In genomic region chr5:98199219-98199552, GRCm38 (mm10) we compare ENCODE assay signal across 28 mouse cellular contexts. TPM values are rescaled to one million over a fixed set of nuclear protein-coding genes. Genes with fewer than 3 reads are reported as not detected.
A peak's percentile ranks its signal among the peaks of the same experiment; 100 is the strongest.
DNase-seq lines count a peak whose midpoint lies in the region; ATAC-seq and TF ChIP-seq lines count a peak whose summit lies in the region.
"Had no signal": no experiment of that assay in that cellular context is flagged by ENCODE, and none has a peak within 500 bp of the region (broad histone marks: within the 10 kb centered on the region; RNA-seq: fewer than 3 reads in every experiment).

No protein-coding gene starts in this region.

- in situ Hi-C loops in CH12.LX (cut with MboI; ENCODE audit: low pct_ligation_motif_present, low pct_unique_long_range_greater_than_20kb, low sequenced_read_pairs) = loop anchor here (25.0 kb wide), 1 partner anchor 262 kb away; no protein-coding TSS in a partner anchor

- no peak for TF ChIP-seq POLR2A in CH12.LX (IDR thresholded peaks at IDR 0.05; ENCODE audit: low read depth, low read length)

- peak overlapping the region; percentile 44; the same call in 1 of the 2 replicates for H3K4me2 ChIP-seq in CH12.LX (ENCODE audit: insufficient read depth, low read depth, poor library complexity, severe bottlenecking)
- H3K4me2 ChIP-seq in midbrain, embryonic 16.5 days (ENCODE audit: low read length) = no peak overlapping the region
- no peak overlapping the region for H3K4me2 ChIP-seq in midbrain, postnatal 0 days (ENCODE audit: low read depth, low read length, poor library complexity, severe bottlenecking)
- H3K4me2 ChIP-seq: embryonic facial prominence, embryonic 13.5 days; forebrain, embryonic 12.5 days; forebrain, embryonic 15.5 days; heart, embryonic 11.5 days; hindbrain, embryonic 13.5 days; intestine, embryonic 15.5 days had no signal

- H3K4me3 ChIP-seq in CH12.LX (replicated peaks in 1 of 3; ENCODE audit: low read depth in 2 of 3, low read length in 2 of 3, poor library complexity in 1 of 3) = no peak overlapping the region
- H3K4me3 ChIP-seq in midbrain, embryonic 16.5 days (ENCODE audit: low read depth, low read length) = no peak overlapping the region
- no peak overlapping the region for H3K4me3 ChIP-seq in midbrain, postnatal 0 days (ENCODE audit: low read depth, low read length)
- H3K4me3 ChIP-seq: embryonic facial prominence, embryonic 10.5 days; embryonic facial prominence, embryonic 13.5 days; erythroblast, embryonic 14.5 days; forebrain, embryonic 12.5 days; forebrain, embryonic 15.5 days; hindbrain, embryonic 10.5 days; hindbrain, embryonic 13.5 days; intestine, embryonic 15.5 days had no signal

- H3K27ac ChIP-seq in CH12.LX (ENCODE audit: insufficient read depth, low read depth) = no peak overlapping the region
- no peak overlapping the region for H3K27ac ChIP-seq in midbrain, embryonic 16.5 days (ENCODE audit: low read length)
- H3K27ac ChIP-seq in midbrain, postnatal 0 days (ENCODE audit: low read depth, low read length) = no peak overlapping the region
- H3K27ac ChIP-seq: embryonic facial prominence, embryonic 10.5 days; embryonic facial prominence, embryonic 13.5 days; forebrain, embryonic 12.5 days; forebrain, embryonic 15.5 days; hindbrain, embryonic 10.5 days; hindbrain, embryonic 13.5 days; intestine, embryonic 15.5 days had no signal

- H3K36me3 ChIP-seq in CH12.LX (replicated peaks in 1 of 2; ENCODE audit: control insufficient read depth in 1 of 2, insufficient read depth in 1 of 2, low read length in 1 of 2) = no peaks in the 10 kb centered on the region
- no peaks in the 10 kb centered on the region for H3K36me3 ChIP-seq in midbrain, embryonic 16.5 days (ENCODE audit: control insufficient read depth, insufficient read depth, low read length)
- no peaks in the 10 kb centered on the region for H3K36me3 ChIP-seq in midbrain, postnatal 0 days (ENCODE audit: insufficient read depth, low read length)
- H3K36me3 ChIP-seq: embryonic facial prominence, embryonic 10.5 days; embryonic facial prominence, embryonic 13.5 days; forebrain, embryonic 12.5 days; forebrain, embryonic 15.5 days; G1E; hindbrain, embryonic 10.5 days; hindbrain, embryonic 13.5 days; intestine, embryonic 15.5 days had no signal

- TF ChIP-seq RAD21 in CH12.LX (IDR thresholded peaks at IDR 0.05; ENCODE audit: low read depth, low read length) = no peak

- H3K4me1 ChIP-seq in CH12.LX (ENCODE audit: control insufficient read depth in 1 of 2, insufficient read depth in 2 of 2) = peaks cover 3 to 10% of the 10 kb centered on the region in 2 experiments; a peak in 3 of 4 replicates
- no peaks in the 10 kb centered on the region for H3K4me1 ChIP-seq in midbrain, embryonic 16.5 days (ENCODE audit: control insufficient read depth, insufficient read depth, low read length)
- H3K4me1 ChIP-seq in midbrain, postnatal 0 days (ENCODE audit: insufficient read depth, low read length) = no peaks in the 10 kb centered on the region
- H3K4me1 ChIP-seq: embryonic facial prominence, embryonic 13.5 days; forebrain, embryonic 12.5 days; forebrain, embryonic 15.5 days; hindbrain, embryonic 10.5 days; hindbrain, embryonic 13.5 days; intestine, embryonic 15.5 days had no signal

- TF ChIP-seq EP300 in CH12.LX (IDR thresholded peaks at IDR 0.05; ENCODE audit: low read length) = peak; percentile 20; the same call in 1 of the 2 replicates

- dilution Hi-C loops in CH12.LX (cut with MboI; ENCODE audit: extremely low pct_ligation_motif_present, extremely low pct_unique_long_range_greater_than_20kb, low sequenced_read_pairs) = no loop called here

- ATAC-seq in common myeloid progenitor, adult 5-6 weeks (replicated peaks; ENCODE audit: low read depth, poor library complexity, severe bottlenecking) = peak; percentile 58
- ATAC-seq in hematopoietic stem cell, adult 5-6 weeks (replicated peaks in 1 of 2; ENCODE audit: insufficient read depth in 1 of 2, low FRiP score in 2 of 2, low TSS enrichment in 1 of 2, low read depth in 1 of 2, poor library complexity in 2 of 2, severe bottlenecking in 2 of 2) = peak; percentile 65 to 81
- no peak for ATAC-seq in midbrain, embryonic 16.5 days
- ATAC-seq in midbrain, postnatal 0 days (ENCODE audit: low FRiP score) = no peak
- ATAC-seq: activated CD4-positive, CD25-positive, alpha-beta regulatory T cell, adult 4 months; forebrain, embryonic 15.5 days; intestine, embryonic 15.5 days had no signal

- no peaks in the 10 kb centered on the region for H3K27me3 ChIP-seq in CH12.LX (replicated peaks)
- peaks cover under 1% of the 10 kb centered on the region; the same call in 1 of the 2 replicates for H3K27me3 ChIP-seq in midbrain, embryonic 16.5 days (ENCODE audit: control insufficient read depth, insufficient read depth, low read depth, low read length)
- H3K27me3 ChIP-seq in midbrain, postnatal 0 days (ENCODE audit: insufficient read depth, low read length) = no peaks in the 10 kb centered on the region
- H3K27me3 ChIP-seq: forebrain, embryonic 15.5 days; intestine, embryonic 15.5 days had no signal

- TF ChIP-seq CTCF in CH12.LX (conservative IDR thresholded peaks at IDR 0.05 in 1 of 2, IDR thresholded peaks at IDR 0.05 in 1 of 2; ENCODE audit: low read depth in 2 of 2, low read length in 2 of 2) = no peak
- TF ChIP-seq CTCF in midbrain, postnatal 0 days (IDR thresholded peaks at IDR 0.05) = no peak

- H3K9ac ChIP-seq in CH12.LX (ENCODE audit: insufficient read depth, low read depth) = no peak overlapping the region
- H3K9ac ChIP-seq in midbrain, embryonic 16.5 days (ENCODE audit: low read depth, low read length) = no peak overlapping the region
- H3K9ac ChIP-seq in midbrain, postnatal 0 days (replicated peaks; ENCODE audit: low read length, poor library complexity, severe bottlenecking) = no peak overlapping the region
- H3K9ac ChIP-seq: embryonic facial prominence, embryonic 13.5 days; forebrain, embryonic 12.5 days; forebrain, embryonic 15.5 days; hindbrain, embryonic 13.5 days; intestine, embryonic 15.5 days had no signal

- H3K79me2 ChIP-seq in CH12.LX (replicated peaks; ENCODE audit: control insufficient read depth, extremely low read depth, insufficient read depth, poor library complexity, severe bottlenecking) = no peaks in the 10 kb centered on the region

- no peaks in the 10 kb centered on the region for H3K9me3 ChIP-seq in CH12.LX (replicated peaks; ENCODE audit: low read length)
- no peaks in the 10 kb centered on the region for H3K9me3 ChIP-seq in midbrain, embryonic 16.5 days (replicated peaks; ENCODE audit: control insufficient read depth, low read length, poor library complexity, severe bottlenecking)
- H3K9me3 ChIP-seq in midbrain, postnatal 0 days (ENCODE audit: low read length) = no peaks in the 10 kb centered on the region
- H3K9me3 ChIP-seq: embryonic facial prominence, embryonic 10.5 days; embryonic facial prominence, embryonic 13.5 days; forebrain, embryonic 12.5 days; forebrain, embryonic 15.5 days; hindbrain, embryonic 10.5 days; hindbrain, embryonic 13.5 days; intestine, embryonic 15.5 days had no signal

- DNase-seq in CH12.LX (ENCODE audit: extremely low read depth) = peak; percentile 24
- no peak for DNase-seq in midbrain, postnatal 0 days (ENCODE audit: low spot score)
- no peak for DNase-seq in adrenal gland, postnatal 10 days
- DNase-seq: adrenal gland, adult 8-10 months; adrenal gland, postnatal 36 days; cerebellum, adult 11 months; cerebellum, adult 2 months; cerebellum, adult 9-11 months; cerebellum, postnatal 25 days; gastrocnemius, postnatal 10 days; gastrocnemius, postnatal 36 days; kidney, adult 11 months had no signal

- WGBS in midbrain, embryonic 16.5 days = 73% methylated on average over 7 of the region's 7 CpGs
- 77% methylated on average over 7 of the region's 7 CpGs for WGBS in midbrain, postnatal 0 days

TF ChIP-seq in CH12.LX, 34 proteins besides CTCF, POLR2A, EP300 and RAD21:
- TF ChIP-seq ZNF384 (IDR thresholded peaks at IDR 0.05; ENCODE audit: low read depth, low read length) (0 out of 2 replicates have a peak, but pooled peaks have one; percentile 9), MAFK (IDR thresholded peaks at IDR 0.05; ENCODE audit: insufficient replicate concordance, low read length) (no peak)

RNA-seq across cellular contexts. Expression of gene Prdm8, which starts 32.2 kb away (rescaled TPM):
- total RNA-seq in CH12.LX (2012; rRNA removed) = 0.04 TPM in 2 replicates
- total RNA-seq in CH12.LX (2014; rRNA removed) = 0.08 and 0.09 TPM in 2 replicates
- polyA plus RNA-seq in CH12.LX (2012; ENCODE audit: insufficient read length, low read depth) = 0.06 and 0.18 TPM in 2 replicates
- not detected in 2 replicates for total RNA-seq in common myeloid progenitor, adult 5-6 weeks (2017)
- total RNA-seq in hematopoietic stem cell, adult 5-6 weeks (2017) = 0.35 TPM in 1 of 2 replicates, not detected in the other
- polyA plus RNA-seq in midbrain, embryonic 16.5 days (2015; fragmentation: Nextera tagmentation; extraction: Ambion mirVana) = 1.5 and 1.7 TPM in 2 replicates
- 8.5 and 12.8 TPM in 2 replicates for total RNA-seq in midbrain, postnatal 0 days (2014; rRNA removed)
- 0.56 and 0.62 TPM in 2 replicates for polyA plus RNA-seq in midbrain, postnatal 0 days (2015; fragmentation: Nextera tagmentation; extraction: Ambion mirVana)
- total RNA-seq in adrenal gland, postnatal 10 days (2021) = under 1 TPM; 0.18 to 0.33 TPM
- total RNA-seq: G1E had no signal
- polyA plus RNA-seq: activated CD4-positive, CD25-positive, alpha-beta regulatory T cell, adult 4 months; G1E; heart, embryonic 11.5 days; heart, postnatal 0 days; intestine, embryonic 15.5 days had no signal

RNA-seq across cellular contexts. Expression of gene Fgf5, which starts 54.8 kb away (rescaled TPM):
- total RNA-seq in CH12.LX (2012; rRNA removed) (0.04 and 0.08 TPM in 2 replicates), CH12.LX (2014; rRNA removed) (0.55 and 0.57 TPM in 2 replicates)
- 0.27 and 0.55 TPM in 2 replicates for polyA plus RNA-seq in CH12.LX (2012; ENCODE audit: insufficient read length, low read depth)
- total RNA-seq in common myeloid progenitor, adult 5-6 weeks (2017) = not detected in 2 replicates
- total RNA-seq in hematopoietic stem cell, adult 5-6 weeks (2017) = not detected in 2 replicates
- 0.85 and 1.4 TPM in 2 replicates for polyA plus RNA-seq in midbrain, embryonic 16.5 days (2015; fragmentation: Nextera tagmentation; extraction: Ambion mirVana)
- 1.1 TPM in 2 replicates for total RNA-seq in midbrain, postnatal 0 days (2014; rRNA removed)
- 0.32 and 0.88 TPM in 2 replicates for polyA plus RNA-seq in midbrain, postnatal 0 days (2015; fragmentation: Nextera tagmentation; extraction: Ambion mirVana)
- total RNA-seq in adrenal gland, postnatal 10 days (2021) = not detected
- total RNA-seq: adrenal gland, postnatal 36 days; G1E; heart, postnatal 25 days had no signal
- polyA plus RNA-seq: activated CD4-positive, CD25-positive, alpha-beta regulatory T cell, adult 4 months; erythroblast, embryonic 14.5 days; G1E; heart, postnatal 0 days had no signal

Comparison
In these comparisons a context has a peak if more than half of its experiments do, and no peak if none do; other contexts are left out.
1. ATAC-seq: peak in common myeloid progenitor, adult 5-6 weeks (single experiment) and hematopoietic stem cell, adult 5-6 weeks (2 of 2); none in midbrain, embryonic 16.5 days (single experiment) and midbrain, postnatal 0 days (single experiment).